10 mouse cellular contexts compared by ENCODE assay signal in genomic region chr5:100108866-100109265, GRCm38 (mm10). TPM values are rescaled to one million over a fixed set of nuclear protein-coding genes. Genes with fewer than 3 reads are reported as not detected.
DNase-seq lines count a peak whose midpoint lies in the region; ATAC-seq and TF ChIP-seq lines count a peak whose summit lies in the region.
"Had no signal": no experiment of that assay in that cellular context is flagged by ENCODE, and none has a peak within 500 bp of the region (broad histone marks: within the 10 kb centered on the region; RNA-seq: fewer than 3 reads in every experiment).

No protein-coding gene starts in this region.

- peak; percentile 77 for DNase-seq in limb, embryonic 14.5 days (ENCODE audit: low spot score)
- no peak for DNase-seq in limb, embryonic 10.5 days (ENCODE audit: low spot score)
- DNase-seq in forebrain, postnatal 0 days, result peak; percentile 96
- DNase-seq in left cerebral cortex, adult 9 months (ENCODE audit: low spot score in 2 of 2), result peak; percentile 67 to 78
- peak; percentile 20 for DNase-seq in retina, postnatal 7 days (ENCODE audit: low read depth, low spot score)
- DNase-seq in ovary, adult 18-20 months (ENCODE audit: low spot score), result no peak
- DNase-seq in liver, result no peak

- H3K4me2 ChIP-seq in limb, embryonic 14.5 days (replicated peaks; ENCODE audit: low read depth, low read length, severe bottlenecking), result no peak overlapping the region
- no peak overlapping the region for H3K4me2 ChIP-seq in forebrain, postnatal 0 days (ENCODE audit: low read depth)
- H3K4me2 ChIP-seq: liver, embryonic 15.5 days had no signal

- H3K9ac ChIP-seq in limb, embryonic 14.5 days (ENCODE audit: low read depth, low read length, severe bottlenecking), result no peak overlapping the region
- no peak overlapping the region for H3K9ac ChIP-seq in forebrain, postnatal 0 days
- H3K9ac ChIP-seq: liver, embryonic 15.5 days had no signal

- no peaks in the 10 kb centered on the region for H3K4me1 ChIP-seq in limb, embryonic 14.5 days (ENCODE audit: control insufficient read depth, insufficient read depth, low read length)
- no peaks in the 10 kb centered on the region for H3K4me1 ChIP-seq in limb, embryonic 10.5 days
- peaks cover 12% of the 10 kb centered on the region; the same call in 1 of the 2 replicates for H3K4me1 ChIP-seq in forebrain, postnatal 0 days (ENCODE audit: insufficient read depth)
- H3K4me1 ChIP-seq: liver, embryonic 15.5 days had no signal

- no peaks in the 10 kb centered on the region for H3K27me3 ChIP-seq in limb, embryonic 14.5 days (ENCODE audit: control insufficient read depth, insufficient read depth, low read length)
- H3K27me3 ChIP-seq in limb, embryonic 10.5 days (ENCODE audit: low read depth, poor library complexity, severe bottlenecking), result no peaks in the 10 kb centered on the region
- H3K27me3 ChIP-seq in forebrain, postnatal 0 days (ENCODE audit: insufficient read depth, low read length), result no peaks in the 10 kb centered on the region
- H3K27me3 ChIP-seq: liver, embryonic 15.5 days had no signal

- H3K27ac ChIP-seq in limb, embryonic 14.5 days (replicated peaks; ENCODE audit: low read depth, low read length), result no peak overlapping the region
- H3K27ac ChIP-seq in limb, embryonic 10.5 days, result no peak overlapping the region
- peak overlapping the region; percentile 86 for H3K27ac ChIP-seq in forebrain, postnatal 0 days (ENCODE audit: low read depth, low read length)
- H3K27ac ChIP-seq: liver, embryonic 15.5 days had no signal

- 68% methylated on average over 9 of the region's 9 CpGs for WGBS in limb, embryonic 14.5 days
- 77% methylated on average over 9 of the region's 9 CpGs for WGBS in limb, embryonic 10.5 days
- 32% methylated on average over 9 of the region's 9 CpGs for WGBS in forebrain, postnatal 0 days

- H3K9me3 ChIP-seq in limb, embryonic 14.5 days (ENCODE audit: control insufficient read depth, low read length), result no peaks in the 10 kb centered on the region
- no peaks in the 10 kb centered on the region for H3K9me3 ChIP-seq in limb, embryonic 10.5 days (replicated peaks)
- no peaks in the 10 kb centered on the region for H3K9me3 ChIP-seq in forebrain, postnatal 0 days (ENCODE audit: low read length)
- H3K9me3 ChIP-seq: liver, embryonic 15.5 days had no signal

- TF ChIP-seq POLR2A in limb, embryonic 14.5 days (IDR thresholded peaks at IDR 0.05; ENCODE audit: borderline replicate concordance, extremely low read depth, insufficient read depth, insufficient read length), result no peak

- no peaks in the 10 kb centered on the region for H3K36me3 ChIP-seq in limb, embryonic 14.5 days (ENCODE audit: control insufficient read depth, insufficient read depth, low read length)
- H3K36me3 ChIP-seq in limb, embryonic 10.5 days, result no peaks in the 10 kb centered on the region
- no peaks in the 10 kb centered on the region for H3K36me3 ChIP-seq in forebrain, postnatal 0 days (ENCODE audit: insufficient read depth)
- H3K36me3 ChIP-seq: liver, embryonic 15.5 days had no signal

- no peak overlapping the region for H3K4me3 ChIP-seq in limb, embryonic 14.5 days (replicated peaks; ENCODE audit: low read length)
- H3K4me3 ChIP-seq in limb, embryonic 10.5 days, result no peak overlapping the region
- no peak overlapping the region for H3K4me3 ChIP-seq in forebrain, postnatal 0 days (ENCODE audit: low read depth, low read length)
- H3K4me3 ChIP-seq: erythroblast, embryonic 14.5 days; liver, embryonic 15.5 days had no signal

- no peak for ATAC-seq in limb, embryonic 14.5 days (ENCODE audit: low FRiP score, low read depth)
- peak; percentile 96 for ATAC-seq in forebrain, postnatal 0 days
- no peak for ATAC-seq in inflammation-experienced regulatory T-cells, adult 6 months

- no peak for TF ChIP-seq CTCF in forebrain, postnatal 0 days (IDR thresholded peaks at IDR 0.05; ENCODE audit: low read depth)

RNA-seq across cellular contexts. Expression of gene Tmem150c, which starts 50.7 kb away (rescaled TPM):
- polyA plus RNA-seq in limb, embryonic 14.5 days (2012; rRNA removed), result 7.2 and 7.3 TPM in 2 replicates
- 4.7 and 4.8 TPM in 2 replicates for polyA plus RNA-seq in limb, embryonic 14.5 days (2014; fragmentation: Nextera tagmentation; extraction: Ambion mirVana)
- 0.60 and 0.66 TPM in 2 replicates for polyA plus RNA-seq in limb, embryonic 10.5 days (2016; fragmentation: Nextera tagmentation; extraction: Ambion mirVana)
- 76.1 and 86.1 TPM in 2 replicates for total RNA-seq in forebrain, postnatal 0 days (2014; rRNA removed)
- polyA plus RNA-seq in forebrain, postnatal 0 days (2015; fragmentation: Nextera tagmentation; extraction: Ambion mirVana), result 44.0 and 60.6 TPM in 2 replicates
- not detected for polyA plus RNA-seq in inflammation-experienced regulatory T-cells, adult 6 months (2017; shearing (Covaris generic))
- polyA plus RNA-seq: erythroblast, embryonic 14.5 days had no signal

Comparison
In these comparisons a context has a peak if more than half of its experiments do, and no peak if none do; other contexts are left out.
1. DNase-seq: peak in limb, embryonic 14.5 days (single experiment), forebrain, postnatal 0 days (single experiment), left cerebral cortex, adult 9 months (2 of 2) and retina, postnatal 7 days (single experiment); none in limb, embryonic 10.5 days (single experiment), ovary, adult 18-20 months (single experiment) and liver (single experiment).